Mouse (Mus musculus) hindbrain, postnatal 0 days (tissue): Measurements from ENCODE around the gene Sema3b. TPM values are rescaled to one million over a fixed set of nuclear protein-coding genes. Genes with fewer than 3 reads are reported as not detected.

Source experiments
- ATAC-seq: fragments of 200-750 bp; cut with Nextera tagmentation; 2 replicates; pipeline ENCODE4 v1.8.0; 2017; ENCODE audit warnings: mild to moderate bottlenecking, moderate TSS enrichment, moderate library complexity
- DNase-seq: peaks from one replicate; pipeline ENCODE4 v3.0.0-alpha.2; 2015; ENCODE audit warnings: low spot score
- H3K27ac ChIP-seq: fragments of 300-500 bp; sonication (generic); 2 replicates; pipeline ENCODE4 v1.5.1; 2014; ENCODE audit warnings: mild to moderate bottlenecking
- H3K27me3 ChIP-seq: fragments of 300-500 bp; sonication (generic); 2 replicates; pipeline ENCODE4 v1.6.1; 2014; ENCODE audit warnings: low read length, mixed read lengths; ENCODE audit not compliant: insufficient read depth
- H3K36me3 ChIP-seq: fragments of 300-500 bp; sonication (generic); 2 replicates; pipeline ENCODE4 v1.6.1; 2014; ENCODE audit warnings: low read length, mixed read lengths; ENCODE audit not compliant: insufficient read depth
- H3K4me1 ChIP-seq: fragments of 300-500 bp; sonication (generic); 2 replicates; pipeline ENCODE4 v1.6.1; 2014; ENCODE audit warnings: antibody characterized with exemption, low read length, mixed read lengths; ENCODE audit not compliant: insufficient read depth
- H3K4me2 ChIP-seq: fragments of 300-500 bp; sonication (generic); 2 replicates; pipeline ENCODE4 v1.6.1; 2014; ENCODE audit warnings: low read depth, mild to moderate bottlenecking, low read length, moderate library complexity, mixed read lengths
- H3K4me3 ChIP-seq: fragments of 300-500 bp; sonication (generic); 2 replicates; pipeline ENCODE4 v1.5.1; 2014; ENCODE audit warnings: low read length
- H3K9ac ChIP-seq: fragments of 300-500 bp; sonication (generic); replicated peaks from 2 replicates; pipeline ENCODE4 v1.6.1; 2014; ENCODE audit warnings: mild to moderate bottlenecking, low read length, moderate library complexity, mixed read lengths
- H3K9me3 ChIP-seq: fragments of 300-500 bp; sonication (generic); 2 replicates; pipeline ENCODE4 v1.6.1; 2016; ENCODE audit warnings: low read length, mixed read lengths
- CTCF ChIP-seq: IDR thresholded peaks from 2 replicates; pipeline ENCODE4 v1.5.1; 2016; ENCODE audit warnings: antibody characterized with exemption, control low read depth, low read depth
- WGBS: fragments of 180-500 bp; shearing (Covaris S2); extraction: QIAGEN DNeasy Blood & Tissue Kit; methylation state at CpG from one replicate; pipeline ENCODE4 v1.1.7; 2014; 5-methylcytosine and 5-hydroxymethylcytosine counted together
- polyA plus RNA-seq: library from polyadenylated mRNA; unstranded; fragments of >200 nt; fragmentation: Nextera tagmentation; extraction: Ambion mirVana; gene quantifications from 2 replicates; pipeline ENCODE4 v1.2.1, GENCODE M21; 2015
- total RNA-seq: library from RNA; depleted of rRNA; stranded (reverse); fragments of >200 nt; gene quantifications from 2 replicates; pipeline ENCODE4 v1.2.3, GENCODE M21; 2014; rRNA removed

The Sema3b gene
- total RNA-seq (11.2 and 14.6 TPM in 2 replicates), polyA plus RNA-seq (8.3 and 9.0 TPM in 2 replicates)

DNA sequence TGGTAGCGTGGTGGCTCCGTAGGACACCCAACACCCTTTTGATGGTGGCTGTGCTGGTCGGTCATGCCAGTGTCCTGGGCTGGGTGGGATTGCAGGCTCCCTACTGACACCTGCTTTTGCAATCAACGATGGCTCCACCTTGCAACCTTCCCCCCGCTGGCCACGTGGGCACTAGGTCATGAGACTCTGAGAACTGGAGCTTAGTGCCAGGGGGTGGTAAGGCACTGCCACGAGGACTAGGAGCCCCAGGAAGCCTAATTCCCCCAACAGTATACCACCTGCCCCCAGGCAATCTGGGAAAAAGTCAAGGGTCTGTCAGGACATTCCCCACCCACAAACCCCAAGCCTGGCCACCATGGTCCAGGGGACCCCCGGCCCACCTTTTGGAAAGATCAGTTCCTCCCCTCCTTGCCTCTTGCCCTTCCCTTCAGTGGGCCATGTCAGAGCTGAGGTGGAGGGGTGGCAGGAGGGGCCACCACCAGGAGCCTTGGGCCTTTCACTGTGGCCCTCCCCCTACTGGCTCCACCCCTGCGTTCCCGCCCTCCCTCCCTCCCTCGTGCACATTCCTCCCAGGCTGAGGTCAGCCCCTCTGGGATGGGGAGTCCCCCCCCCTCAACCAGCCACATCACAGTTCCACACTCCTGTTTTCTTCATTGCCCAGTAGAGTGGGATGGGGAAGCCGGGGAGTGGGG is at the start of gene Sema3b:
Sema3b (minus strand) TSS at position 489 of the 692 bp plus-strand sequence.
- no peak for TF ChIP-seq CTCF
- ATAC-seq (no peak), DNase-seq (no peak)
- H3K9ac ChIP-seq, result 0 out of 2 replicates have a peak within 1 kb of the TSS, but pooled peaks have one; percentile 17
- no peaks in the 10 kb centered on the region for H3K27me3 ChIP-seq
- H3K27ac ChIP-seq, result 0 out of 2 replicates have a peak within 1 kb of the TSS, but pooled peaks have one; percentile 11
- no peak within 1 kb of the TSS for H3K4me3 ChIP-seq
- H3K4me1 ChIP-seq, result peaks cover 21% of the 10 kb centered on the region
- H3K4me2 ChIP-seq, result no peak within 1 kb of the TSS
- no peaks in the 10 kb centered on the region for H3K36me3 ChIP-seq
- no peaks in the 10 kb centered on the region for H3K9me3 ChIP-seq
- 42% methylated on average over 12 of the region's 12 CpGs for WGBS

GRCm38 (mm10) chr9:107658096-107658495 is 49.1 kb upstream of the Sema3b start:
- Histone ChIP-seq H3K4me2 (no peak overlapping the region), H3K9me3 (no peaks in the 10 kb centered on the region), H3K27ac (no peak overlapping the region), H3K4me1 (peaks cover 16% of the 10 kb centered on the region; the same call in 1 of the 2 replicates), H3K36me3 (no peaks in the 10 kb centered on the region; the same call in 1 of the 2 replicates), H3K9ac (no peak overlapping the region), H3K4me3 (no peak overlapping the region), H3K27me3 (no peaks in the 10 kb centered on the region)
- DNase-seq, result no peak
- 91% methylated on average over 6 of the region's 6 CpGs for whole genome bisulfite sequencing
- ATAC-seq, result no peak
- no peak for TF ChIP-seq CTCF

DNA sequence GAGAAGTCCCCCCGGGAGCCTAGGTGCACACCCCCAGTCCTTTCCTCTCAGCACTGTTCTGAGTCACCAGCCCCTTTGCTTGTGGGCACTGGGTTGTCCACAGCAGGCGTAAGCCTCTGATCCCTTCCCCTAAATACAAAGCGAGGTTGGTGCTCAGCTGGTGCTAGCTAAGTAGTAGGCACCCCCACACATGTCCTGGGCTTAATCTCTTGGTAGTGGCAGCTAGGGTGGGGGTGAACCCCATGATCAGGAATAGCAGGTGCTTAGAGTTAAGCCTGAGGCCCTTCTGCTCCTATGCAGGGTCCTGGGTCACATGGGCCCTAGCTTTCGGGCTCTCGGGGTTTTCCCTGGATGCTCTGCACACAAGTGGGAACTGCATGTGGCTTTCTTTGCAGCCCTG is 48.1 kb upstream of the Sema3b start:
- 72% methylated on average over 5 of the region's 5 CpGs for WGBS
- Histone ChIP-seq H3K4me2 (no peak overlapping the region), H3K36me3 (no peaks in the 10 kb centered on the region; the same call in 1 of the 2 replicates), H3K9ac (no peak overlapping the region), H3K27me3 (no peaks in the 10 kb centered on the region), H3K9me3 (no peaks in the 10 kb centered on the region), H3K27ac (0 out of 2 replicates have a peak overlapping the region, but pooled peaks have one; percentile 3), H3K4me3 (no peak overlapping the region), H3K4me1 (peaks cover 14% of the 10 kb centered on the region; the same call in 1 of the 2 replicates)
- DNase-seq (no peak), ATAC-seq (no peak)
- no peak for TF ChIP-seq CTCF

DNA sequence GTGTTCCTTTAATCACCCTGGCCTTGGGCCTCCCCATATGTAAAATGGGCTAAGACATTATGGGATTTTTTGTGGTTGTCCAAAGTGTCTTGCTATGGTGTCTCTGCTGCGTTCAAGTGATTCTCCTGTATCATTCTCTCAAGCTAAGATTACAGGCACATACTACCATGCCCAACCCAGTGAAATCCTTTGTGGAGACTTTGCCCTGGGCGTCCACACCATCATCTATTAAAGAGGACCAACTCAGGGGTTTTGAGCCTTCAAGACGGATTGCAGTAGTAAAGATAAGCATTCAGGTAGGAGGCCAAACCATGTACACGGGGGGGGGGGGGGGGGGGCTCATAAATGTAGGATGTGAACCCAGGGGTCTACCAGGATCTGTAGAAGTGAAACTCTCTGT is 45.6 kb upstream of the Sema3b start:
- no peak overlapping the region for H3K9ac ChIP-seq
- peaks cover 15% of the 10 kb centered on the region; the same call in 1 of the 2 replicates for H3K4me1 ChIP-seq
- no peak for DNase-seq
- no peak overlapping the region for H3K4me3 ChIP-seq
- no peak for TF ChIP-seq CTCF
- H3K9me3 ChIP-seq, result no peaks in the 10 kb centered on the region
- WGBS, result 88% methylated on average over 4 of the region's 4 CpGs
- no peak overlapping the region for H3K4me2 ChIP-seq
- no peak overlapping the region for H3K27ac ChIP-seq
- ATAC-seq, result no peak
- no peaks in the 10 kb centered on the region for H3K27me3 ChIP-seq
- no peaks in the 10 kb centered on the region; the same call in 1 of the 2 replicates for H3K36me3 ChIP-seq

DNA sequence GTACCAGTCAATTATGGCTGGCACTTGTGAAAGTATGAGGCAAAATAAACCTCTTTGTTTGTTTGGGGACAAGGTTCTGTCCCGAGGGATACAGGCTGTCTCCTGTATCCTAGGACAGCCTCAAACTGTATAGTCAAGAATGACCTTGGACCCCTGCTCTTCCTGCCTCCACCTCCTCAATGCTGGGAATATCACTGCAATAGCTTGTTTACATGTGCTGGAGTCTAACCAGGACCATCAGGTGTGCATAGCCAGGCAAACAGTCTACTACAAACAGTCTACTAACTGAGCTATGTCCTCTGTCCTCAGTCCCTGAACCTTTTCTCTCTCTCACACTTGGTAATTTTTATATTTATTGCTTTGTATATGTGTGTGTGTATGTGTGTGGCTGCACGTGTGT is 44.4 kb upstream of the Sema3b start:
- Histone ChIP-seq H3K27me3 (no peaks in the 10 kb centered on the region), H3K36me3 (no peaks in the 10 kb centered on the region; the same call in 1 of the 2 replicates), H3K4me3 (no peak overlapping the region), H3K9me3 (no peaks in the 10 kb centered on the region), H3K4me2 (no peak overlapping the region), H3K9ac (no peak overlapping the region), H3K4me1 (peaks cover 12% of the 10 kb centered on the region; the same call in 1 of the 2 replicates), H3K27ac (no peak overlapping the region)
- TF ChIP-seq CTCF, result no peak
- no peak for DNase-seq
- WGBS, result 82% methylated on average over 2 of the region's 2 CpGs
- ATAC-seq, result no peak

- DNase-seq, result peak; percentile 76
- Histone ChIP-seq H3K27me3 (no peaks in the 10 kb centered on the region), H3K9ac (no peak overlapping the region; the same call in 1 of the 2 replicates), H3K36me3 (no peaks in the 10 kb centered on the region; the same call in 1 of the 2 replicates), H3K4me1 (peaks cover 12% of the 10 kb centered on the region; the same call in 1 of the 2 replicates), H3K9me3 (no peaks in the 10 kb centered on the region), H3K27ac (peak overlapping the region; percentile 75), H3K4me3 (no peak overlapping the region), H3K4me2 (no peak overlapping the region)
- peak; percentile 87 for ATAC-seq
- 16% methylated on average over 12 of the region's 12 CpGs for WGBS
- no peak for TF ChIP-seq CTCF
These were observed 41.9 kb upstream of the Sema3b start for GRCm38 (mm10) chr9:107650708-107651481.
